Mouse (Mus musculus): ENCODE data around the gene Hunk.

GRCm38 (mm10) chr16:90353156-90353555, 32.7 kb upstream of the Hunk start:
- TF ChIP-seq POLR2A (IDR thresholded peaks at IDR 0.05; ENCODE audit: low read depth, low read length): no peak
- TF ChIP-seq CTCF (IDR thresholded peaks at IDR 0.05; ENCODE audit: extremely low read depth, insufficient read depth, insufficient read length, insufficient replicate concordance): no peak
